Mouse (Mus musculus): Measurements from ENCODE around the gene Zfp1.

DNA sequence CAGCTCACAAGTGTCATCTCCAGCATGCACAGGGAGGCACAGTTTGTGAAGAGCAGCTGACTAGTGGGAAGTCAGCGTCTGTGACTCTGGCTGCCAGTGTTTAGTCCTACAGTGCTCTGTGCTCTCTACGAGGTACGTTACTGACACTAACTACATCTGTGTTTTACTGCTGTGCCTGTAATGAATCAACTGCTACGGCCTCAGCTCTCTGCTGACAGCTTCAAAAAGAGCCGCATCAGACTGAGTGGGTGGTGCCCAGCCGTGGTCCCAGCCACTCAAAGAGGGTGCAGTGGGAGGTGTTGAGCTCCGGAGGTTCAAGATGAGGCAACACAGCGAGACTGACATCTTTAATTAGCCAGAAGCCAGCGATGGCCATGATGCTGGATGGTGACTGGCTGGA lies 68.9 kb downstream of the Zfp1 start:
- TF ChIP-seq CTCF (IDR thresholded peaks at IDR 0.05; ENCODE audit: low read depth) (no peak), EP300 (optimal IDR thresholded peaks at IDR 0.05) (no peak)

Measured in stomach, postnatal 0 days (tissue).